Mouse (Mus musculus) midbrain, embryonic 16.5 days (tissue): ENCODE data around the gene Ldb2. TPM values are rescaled to one million over a fixed set of nuclear protein-coding genes. Genes with fewer than 3 reads are reported as not detected.

ENCODE experiments used
- ATAC-seq: fragments of 200-750 bp; cut with Nextera tagmentation; 2 replicates; pipeline ENCODE4 v1.8.0; 2017; ENCODE audit warnings: moderate TSS enrichment
- H3K27ac ChIP-seq: fragments of 300-500 bp; sonication (generic); 2 replicates; pipeline ENCODE4 v1.5.1; 2014; ENCODE audit warnings: mild to moderate bottlenecking, low read length, mixed read lengths
- H3K27me3 ChIP-seq: fragments of 300-500 bp; sonication (generic); 2 replicates; pipeline ENCODE4 v1.6.1; 2014; ENCODE audit warnings: low read depth, low read length, mixed read lengths; ENCODE audit not compliant: control insufficient read depth, insufficient read depth
- H3K36me3 ChIP-seq: fragments of 300-500 bp; sonication (generic); 2 replicates; pipeline ENCODE4 v1.6.1; 2014; ENCODE audit warnings: mild to moderate bottlenecking, low read length, moderate library complexity, mixed read lengths; ENCODE audit not compliant: control insufficient read depth, insufficient read depth
- H3K4me1 ChIP-seq: fragments of 300-500 bp; sonication (generic); 2 replicates; pipeline ENCODE4 v1.6.1; 2014; ENCODE audit warnings: mild to moderate bottlenecking, low read length, mixed read lengths; ENCODE audit not compliant: control insufficient read depth, insufficient read depth
- H3K4me2 ChIP-seq: fragments of 300-500 bp; sonication (generic); 2 replicates; pipeline ENCODE4 v1.6.1; 2014; ENCODE audit warnings: mild to moderate bottlenecking, low read length, mixed read lengths
- H3K4me3 ChIP-seq: fragments of 300-500 bp; sonication (generic); 2 replicates; pipeline ENCODE4 v1.5.1; 2014; ENCODE audit warnings: low read depth, mild to moderate bottlenecking, low read length, moderate library complexity, mixed read lengths
- H3K9ac ChIP-seq: fragments of 300-500 bp; sonication (generic); 2 replicates; pipeline ENCODE4 v1.6.1; 2014; ENCODE audit warnings: low read depth, low read length, mixed read lengths
- H3K9me3 ChIP-seq: fragments of 300-500 bp; sonication (generic); replicated peaks from 2 replicates; pipeline ENCODE4 v1.6.1; 2014; ENCODE audit warnings: mild to moderate bottlenecking, low read length, mixed read lengths; ENCODE audit not compliant: control insufficient read depth, poor library complexity, severe bottlenecking
- WGBS: fragments of 180-500 bp; shearing (Covaris S2); extraction: QIAGEN DNeasy Blood & Tissue Kit; methylation state at CpG from one replicate; pipeline ENCODE4 v1.1.7; 2014; 5-methylcytosine and 5-hydroxymethylcytosine counted together
- polyA plus RNA-seq: library from polyadenylated mRNA; unstranded; fragments of >200 nt; fragmentation: Nextera tagmentation; extraction: Ambion mirVana; gene quantifications from 2 replicates; pipeline ENCODE4 v1.2.1, GENCODE M21; 2015

Gene Ldb2
- polyA plus RNA-seq, 1 experiment from 2014 or later = 89.2 TPM

GRCm38 (mm10) chr5:44529001-44529400, 270.5 kb downstream of the Ldb2 start:
- Histone ChIP-seq H3K27me3 (no peaks in the 10 kb centered on the region), H3K4me2 (no peak overlapping the region), H3K4me3 (no peak overlapping the region), H3K9ac (no peak overlapping the region), H3K36me3 (no peaks in the 10 kb centered on the region), H3K4me1 (no peaks in the 10 kb centered on the region), H3K9me3 (no peaks in the 10 kb centered on the region), H3K27ac (peak overlapping the region; percentile 52; the same call in 1 of the 2 replicates)
- no peak for ATAC-seq
- WGBS = 73% methylated on average over 1 of the region's 1 CpGs

GRCm38 (mm10) chr5:44505221-44505620, 294.3 kb downstream of the Ldb2 start:
- H3K4me1 ChIP-seq = no peaks in the 10 kb centered on the region
- H3K4me3 ChIP-seq = no peak overlapping the region
- H3K9ac ChIP-seq = no peak overlapping the region
- H3K27me3 ChIP-seq = no peaks in the 10 kb centered on the region
- H3K36me3 ChIP-seq = no peaks in the 10 kb centered on the region
- WGBS = 94% methylated on average over 5 of the region's 5 CpGs
- no peak for ATAC-seq
- no peak overlapping the region for H3K27ac ChIP-seq
- H3K4me2 ChIP-seq = no peak overlapping the region
- H3K9me3 ChIP-seq = no peaks in the 10 kb centered on the region

GRCm38 (mm10) chr5:44504786-44505185, 294.7 kb downstream of the Ldb2 start:
- H3K4me1 ChIP-seq = no peaks in the 10 kb centered on the region
- H3K9ac ChIP-seq = no peak overlapping the region
- no peak overlapping the region for H3K4me3 ChIP-seq
- no peak overlapping the region for H3K27ac ChIP-seq
- H3K36me3 ChIP-seq = no peaks in the 10 kb centered on the region
- no peak for ATAC-seq
- no peaks in the 10 kb centered on the region for H3K9me3 ChIP-seq
- WGBS = 77% methylated on average over 5 of the region's 5 CpGs
- H3K4me2 ChIP-seq = no peak overlapping the region
- H3K27me3 ChIP-seq = no peaks in the 10 kb centered on the region

GRCm38 (mm10) chr5:44498229-44498628, 301.3 kb downstream of the Ldb2 start:
- Histone ChIP-seq H3K9me3 (no peaks in the 10 kb centered on the region), H3K4me1 (no peaks in the 10 kb centered on the region; the same call in 1 of the 2 replicates), H3K27me3 (no peaks in the 10 kb centered on the region), H3K9ac (no peak overlapping the region), H3K4me3 (no peak overlapping the region), H3K27ac (no peak overlapping the region), H3K36me3 (no peaks in the 10 kb centered on the region), H3K4me2 (no peak overlapping the region)
- 91% methylated on average over 1 of the region's 1 CpGs for whole genome bisulfite sequencing
- no peak for ATAC-seq

- Histone ChIP-seq H3K4me2 (no peak overlapping the region), H3K9ac (no peak overlapping the region), H3K27me3 (no peaks in the 10 kb centered on the region), H3K4me3 (no peak overlapping the region), H3K36me3 (no peaks in the 10 kb centered on the region), H3K9me3 (no peaks in the 10 kb centered on the region), H3K27ac (no peak overlapping the region), H3K4me1 (no peaks in the 10 kb centered on the region; the same call in 1 of the 2 replicates)
- no peak for ATAC-seq
- 60% methylated on average over 3 of the region's 3 CpGs for WGBS
These were observed 302.6 kb downstream of the Ldb2 start for GRCm38 (mm10) chr5:44496854-44497253.

GRCm38 (mm10) chr5:44495092-44495491, 304.4 kb downstream of the Ldb2 start:
- no peaks in the 10 kb centered on the region for H3K9me3 ChIP-seq
- no peaks in the 10 kb centered on the region; the same call in 1 of the 2 replicates for H3K4me1 ChIP-seq
- WGBS = 89% methylated on average over 4 of the region's 4 CpGs
- no peak overlapping the region for H3K9ac ChIP-seq
- H3K27ac ChIP-seq = no peak overlapping the region
- H3K36me3 ChIP-seq = no peaks in the 10 kb centered on the region
- H3K4me2 ChIP-seq = no peak overlapping the region
- H3K27me3 ChIP-seq = no peaks in the 10 kb centered on the region
- H3K4me3 ChIP-seq = no peak overlapping the region
- ATAC-seq = no peak

- Histone ChIP-seq H3K4me3 (no peak overlapping the region), H3K27me3 (no peaks in the 10 kb centered on the region), H3K36me3 (no peaks in the 10 kb centered on the region), H3K4me1 (no peaks in the 10 kb centered on the region; the same call in 1 of the 2 replicates), H3K4me2 (no peak overlapping the region), H3K9ac (no peak overlapping the region), H3K9me3 (0 out of 2 replicates have a peak, but pooled peaks cover 2% of the 10 kb centered on the region), H3K27ac (no peak overlapping the region)
- 71% methylated on average over 9 of the region's 9 CpGs for WGBS
- no peak for ATAC-seq
These were observed 305.3 kb downstream of the Ldb2 start for GRCm38 (mm10) chr5:44494133-44494532.

- H3K4me2 ChIP-seq = no peak overlapping the region
- H3K4me3 ChIP-seq = no peak overlapping the region
- 0 out of 2 replicates have a peak, but pooled peaks cover 2% of the 10 kb centered on the region for H3K9me3 ChIP-seq
- no peaks in the 10 kb centered on the region for H3K36me3 ChIP-seq
- no peaks in the 10 kb centered on the region for H3K27me3 ChIP-seq
- no peak for ATAC-seq
- 96% methylated on average over 1 of the region's 1 CpGs for WGBS
- H3K27ac ChIP-seq = no peak overlapping the region
- no peaks in the 10 kb centered on the region; the same call in 1 of the 2 replicates for H3K4me1 ChIP-seq
- no peak overlapping the region for H3K9ac ChIP-seq
These were observed 308.0 kb downstream of the Ldb2 start for GRCm38 (mm10) chr5:44491526-44491925.

- Histone ChIP-seq H3K27ac (no peak overlapping the region), H3K27me3 (no peaks in the 10 kb centered on the region), H3K4me1 (no peaks in the 10 kb centered on the region), H3K4me3 (no peak overlapping the region), H3K9me3 (0 out of 2 replicates have a peak, but pooled peaks cover 2% of the 10 kb centered on the region), H3K4me2 (no peak overlapping the region), H3K36me3 (no peaks in the 10 kb centered on the region), H3K9ac (no peak overlapping the region)
- 94% methylated on average over 6 of the region's 6 CpGs for WGBS
- no peak for ATAC-seq
These were observed 309.0 kb downstream of the Ldb2 start for GRCm38 (mm10) chr5:44490462-44490861.
